Mouse (Mus musculus) cerebellum, adult (tissue): Measurements from ENCODE around the gene Tas2r144.
A peak's percentile ranks its signal among the peaks of the same experiment; 100 is the strongest.

ENCODE experiments used
- ATAC-seq: cut with Nextera tagmentation; 2 replicates; pipeline ENCODE4 v1.9.2; 2017; ENCODE audit warnings: mild to moderate bottlenecking, moderate library complexity, mixed read lengths; ENCODE audit not compliant: insufficient number of reproducible peaks, low FRiP score, low TSS enrichment

Gene Tas2r144

GRCm38 (mm10) chr6:42264626-42265312 is 49.6 kb downstream of the Tas2r144 start, which contains the start of gene Casp2:
Gene Casp2, plus strand, starts transcription at chr6:42264985.
- ATAC-seq, result peak; percentile 98
